Mouse (Mus musculus) right cerebral cortex, adult 18-20 months (tissue): ENCODE results near the gene Teddm3.
"Not testable (repeated sequence)": the region's sequence is repeated elsewhere in the genome, so short reads cannot be mapped to it uniquely, and the experiment has no call there.

Experiments
- DNase-seq: peaks from one replicate; pipeline ENCODE4 v3.0.0; 2022; ENCODE audit warnings: mixed read lengths

Gene Teddm3

DNA sequence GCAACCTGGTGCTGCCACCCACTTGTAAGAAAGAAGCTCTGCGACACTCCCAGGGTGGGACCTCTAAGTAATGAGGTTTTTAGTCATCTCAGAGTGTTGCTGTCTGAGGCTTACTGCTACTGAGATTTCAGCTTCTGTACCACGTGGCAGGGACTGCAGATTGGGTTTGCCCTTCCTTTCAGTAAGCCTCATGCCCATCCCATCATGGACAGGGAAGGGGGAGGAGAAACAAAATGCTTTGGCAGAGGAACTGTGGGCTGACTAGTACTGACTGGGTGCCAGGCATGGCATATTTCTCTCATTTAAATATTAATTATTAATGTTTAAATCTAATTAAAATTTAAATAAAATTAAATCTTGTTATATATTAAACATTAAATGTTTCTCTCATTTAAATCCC, at the start of gene Teddm3:
TSS of gene Teddm3 (minus strand) at position 101 of the 400 bp plus-strand sequence.
- not testable (repeated sequence) for DNase-seq

DNA sequence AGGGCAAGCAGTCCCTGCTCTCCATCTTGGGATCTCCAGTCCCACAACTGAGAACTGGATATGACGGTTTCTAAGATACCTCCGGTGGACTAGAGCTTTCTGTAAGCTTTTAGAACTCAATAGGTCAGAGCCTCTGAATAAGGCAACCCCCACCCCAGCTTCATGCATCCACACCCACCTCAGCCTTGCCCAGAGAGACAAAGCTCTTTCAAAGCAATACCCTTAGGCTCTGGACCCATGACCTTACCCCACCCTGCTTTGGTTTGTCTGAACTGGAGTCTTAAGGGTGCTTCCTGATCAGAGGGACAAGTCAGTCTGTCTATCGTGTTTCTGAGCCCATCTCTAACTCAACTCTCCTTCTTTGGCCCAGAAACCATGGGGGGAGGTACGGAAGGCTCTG, 48.9 kb upstream of the Teddm3 start:
- DNase-seq, result no peak

DNA sequence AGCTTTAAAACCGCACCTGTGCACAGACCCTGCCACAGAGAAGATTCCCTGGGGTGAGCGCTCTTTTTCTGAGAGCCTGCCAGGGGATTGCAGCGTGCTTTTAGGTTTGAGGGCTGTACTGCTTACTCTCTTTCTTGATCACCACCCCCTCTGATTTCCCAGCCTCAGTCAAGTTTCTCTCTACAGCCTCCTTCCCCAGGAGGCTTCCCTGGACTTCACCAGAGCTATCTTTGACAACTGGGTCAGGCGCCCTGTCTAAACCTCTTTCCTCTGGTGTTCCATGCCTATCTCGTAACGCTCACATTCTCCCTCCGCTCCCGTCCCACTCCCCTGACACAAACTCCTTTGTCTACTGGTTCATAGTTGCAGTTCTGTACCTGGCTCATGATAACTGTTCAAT, 45.6 kb upstream of the Teddm3 start:
- no peak for DNase-seq

DNA sequence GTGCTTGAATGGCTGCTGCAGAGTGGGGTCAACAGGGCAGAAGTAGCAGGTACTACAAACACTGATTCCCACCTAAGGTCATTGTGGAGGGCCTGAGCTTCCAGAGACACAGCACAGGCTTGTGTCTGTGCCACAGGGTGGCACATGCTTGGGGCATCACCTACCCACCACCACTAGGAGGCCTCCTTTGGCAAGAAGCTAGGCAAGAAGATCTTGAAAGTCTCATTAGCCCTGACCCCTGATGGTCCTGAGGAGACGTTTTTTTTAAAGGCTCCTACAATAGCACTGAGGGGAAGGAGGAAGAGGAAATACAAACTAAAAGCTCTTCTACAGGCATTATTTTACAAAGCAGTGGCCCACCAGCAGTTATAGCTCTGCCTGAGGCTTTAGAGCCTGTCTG, 44.7 kb upstream of the Teddm3 start:
- DNase-seq, result no peak

DNA sequence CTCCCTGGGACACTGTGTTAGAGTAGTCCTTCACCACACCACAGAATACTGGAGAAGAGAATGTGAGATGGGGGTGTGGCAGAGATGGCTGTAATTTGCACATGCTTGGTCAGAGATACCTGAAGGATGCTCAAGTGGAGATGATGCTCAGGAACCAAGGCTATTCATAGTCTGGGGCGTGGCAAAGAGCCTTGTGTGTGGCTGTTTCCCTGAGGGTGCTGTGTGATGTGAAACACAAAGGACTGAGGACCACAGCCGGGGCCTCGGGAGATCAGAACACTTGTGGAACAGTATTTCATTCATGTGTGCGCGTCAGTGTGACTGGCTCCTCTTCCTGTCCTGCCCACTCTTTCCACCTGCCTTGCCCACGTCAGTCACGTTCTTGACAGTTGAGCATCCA, 44.2 kb upstream of the Teddm3 start:
- DNase-seq, result no peak

DNA sequence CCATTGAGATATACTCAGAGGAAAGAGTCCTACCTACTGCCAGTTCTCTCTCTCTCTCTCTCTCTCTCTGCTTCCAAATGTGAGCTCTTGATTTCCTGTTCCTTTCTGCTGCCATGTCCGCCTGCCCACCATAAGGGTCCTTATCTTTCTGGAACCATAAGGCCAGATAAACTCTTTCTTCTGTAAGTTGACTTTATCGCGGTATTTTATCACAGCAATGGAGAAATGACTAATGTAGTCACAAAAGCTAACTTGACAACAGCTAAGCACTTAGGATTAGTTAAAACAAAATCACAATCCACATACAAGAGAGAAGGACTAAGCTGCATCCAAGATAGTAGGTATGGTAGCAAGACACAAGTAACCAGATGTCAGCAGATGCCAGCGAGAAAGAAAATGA, 43.7 kb upstream of the Teddm3 start:
- DNase-seq, result no peak

DNA sequence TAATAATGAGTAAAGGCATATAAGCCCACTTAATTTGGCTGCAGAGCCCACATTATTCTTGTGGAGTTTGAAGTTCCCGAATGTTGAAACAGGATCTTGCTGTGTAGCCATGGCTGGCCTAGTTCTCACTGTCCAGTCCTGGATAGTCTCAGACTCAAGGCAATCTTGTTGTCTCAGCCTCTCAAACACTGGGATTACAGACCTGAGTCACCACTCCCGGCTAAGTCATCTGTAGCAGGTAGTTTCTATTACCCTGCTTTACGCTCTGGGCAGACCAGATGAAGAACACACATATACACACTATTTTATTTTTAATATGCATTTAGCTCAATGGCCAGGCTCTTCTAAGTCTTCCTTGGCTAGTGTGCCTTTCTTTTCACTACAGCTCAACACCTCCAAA, 42.8 kb upstream of the Teddm3 start:
- DNase-seq, result no peak

DNA sequence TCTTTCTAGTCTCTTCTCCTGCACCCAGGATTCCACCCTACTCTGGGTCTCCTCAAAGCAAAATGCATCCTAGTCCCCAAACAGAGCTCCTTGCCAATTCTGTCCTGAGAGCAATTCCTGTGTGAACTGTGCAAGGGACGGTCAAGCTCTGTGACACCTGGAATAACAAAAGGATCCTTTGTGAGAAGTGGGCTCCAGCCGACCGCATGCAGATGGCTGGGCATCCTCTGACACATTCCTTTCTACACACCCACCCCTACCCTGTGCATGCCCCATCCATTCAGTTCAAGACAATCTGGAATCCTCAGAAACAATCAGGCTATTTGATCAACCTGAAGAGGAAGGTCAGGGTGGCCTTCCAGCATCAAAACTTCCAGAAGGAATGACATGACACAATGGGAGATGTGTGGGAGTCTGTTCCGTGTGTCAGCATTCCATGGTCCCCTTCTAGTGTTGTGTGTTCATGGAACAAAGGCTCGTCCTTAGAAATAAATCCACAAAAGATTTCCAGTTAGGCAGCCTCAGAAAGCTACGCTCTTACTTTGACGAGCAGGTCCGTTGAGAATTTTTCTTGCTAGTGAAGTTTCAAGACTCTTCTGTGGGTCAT, 41.6 kb upstream of the Teddm3 start:
- no peak for DNase-seq

DNA sequence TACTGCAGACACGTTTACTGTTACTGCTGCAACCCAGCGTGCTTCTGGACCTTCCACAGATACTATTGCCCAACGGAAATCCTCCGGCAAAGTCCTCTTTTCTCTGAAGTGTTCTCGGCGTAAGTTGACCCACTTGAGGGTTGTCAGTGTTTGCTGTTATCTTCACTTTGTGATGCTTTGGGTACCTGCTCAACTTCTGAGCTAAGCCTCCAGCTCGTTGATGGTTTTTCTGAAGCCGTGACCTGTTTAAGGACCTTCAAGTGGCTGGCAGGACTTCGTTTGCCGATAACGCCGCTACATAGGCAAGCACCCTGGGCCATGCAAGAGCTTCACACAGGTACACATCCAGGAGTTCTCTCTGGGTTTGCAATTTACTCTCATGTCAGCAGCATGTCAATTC, 40.4 kb upstream of the Teddm3 start:
- DNase-seq, result no peak

DNA sequence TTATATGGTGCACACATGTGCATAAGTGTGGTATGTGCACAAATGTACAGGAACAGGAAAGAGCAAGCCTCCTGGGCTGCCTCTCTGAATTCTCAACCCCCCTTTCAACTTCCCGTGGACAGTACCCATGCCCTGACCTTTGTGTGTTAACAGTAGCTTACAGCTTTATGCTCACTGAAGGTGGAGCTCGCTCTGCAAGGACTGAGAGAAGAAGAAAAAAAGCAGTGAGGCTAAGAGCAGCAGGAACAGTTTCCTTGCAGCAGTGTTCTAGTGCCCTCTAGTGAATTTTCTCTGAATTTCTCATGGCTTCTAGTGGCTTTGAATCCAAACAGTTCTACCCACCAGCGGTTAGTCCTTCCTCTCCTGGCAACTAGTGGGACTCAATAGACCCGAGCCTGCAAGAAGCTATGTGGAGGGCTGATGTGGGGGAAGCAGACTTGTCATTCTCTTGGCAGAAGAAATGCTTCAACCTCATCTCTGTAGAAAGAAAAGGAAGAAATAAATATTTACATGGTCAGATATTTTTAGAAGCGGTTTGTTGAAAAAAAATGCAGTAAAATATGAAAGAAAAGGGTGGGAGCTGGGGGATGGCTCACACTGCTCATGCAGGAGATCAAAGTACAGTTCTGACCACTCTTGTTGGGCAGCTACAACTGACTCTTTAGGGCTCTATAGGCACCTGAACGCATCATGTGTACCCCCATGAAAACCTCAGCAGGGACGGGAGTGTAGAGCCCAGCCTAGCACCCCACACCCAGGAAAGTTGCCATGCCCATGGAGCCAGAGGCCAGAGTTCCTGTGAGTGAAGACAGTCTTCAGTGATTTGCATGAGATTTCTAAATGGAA, 38.9 kb upstream of the Teddm3 start:
- peak; percentile 66 for DNase-seq

DNA sequence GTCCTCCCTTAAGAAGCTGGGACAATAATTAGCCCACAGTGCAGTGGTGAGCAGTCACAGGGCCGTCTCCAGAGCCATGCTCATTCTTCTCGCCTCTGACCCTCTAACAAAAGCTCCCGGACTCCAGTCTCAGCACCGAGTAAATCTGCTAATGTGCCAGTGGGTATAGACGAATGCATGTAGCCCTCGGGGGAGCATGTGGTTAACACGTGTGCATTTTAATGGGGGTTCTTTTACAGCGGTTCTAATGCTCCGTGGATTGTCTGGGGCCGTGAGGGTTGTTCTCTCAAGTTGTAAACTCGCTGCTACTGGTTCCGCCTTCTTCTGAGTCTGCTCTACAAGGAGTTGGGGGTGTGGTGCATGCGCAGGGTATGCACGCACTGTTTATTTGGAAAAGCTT, 37.8 kb upstream of the Teddm3 start:
- DNase-seq, result no peak

DNA sequence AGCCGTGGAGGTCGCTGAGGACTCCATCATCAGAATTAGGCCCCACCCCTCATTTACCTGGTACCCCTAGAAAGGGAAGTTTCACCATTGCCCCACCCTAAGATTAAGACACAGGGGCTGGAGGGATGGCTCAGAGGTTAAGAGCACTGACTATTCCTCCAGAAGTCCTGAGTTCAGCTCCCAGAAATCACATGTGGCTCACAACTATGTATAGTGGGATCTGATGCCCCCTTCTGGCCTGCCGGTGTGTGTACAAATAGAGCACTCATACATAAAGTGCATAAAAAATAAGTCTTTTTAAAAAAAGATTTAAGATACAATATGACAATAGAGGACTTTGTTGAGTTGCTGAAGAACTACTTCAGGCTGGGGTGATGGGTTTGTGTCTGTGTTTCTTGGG, 34.5 kb upstream of the Teddm3 start:
- DNase-seq, result no peak

DNA sequence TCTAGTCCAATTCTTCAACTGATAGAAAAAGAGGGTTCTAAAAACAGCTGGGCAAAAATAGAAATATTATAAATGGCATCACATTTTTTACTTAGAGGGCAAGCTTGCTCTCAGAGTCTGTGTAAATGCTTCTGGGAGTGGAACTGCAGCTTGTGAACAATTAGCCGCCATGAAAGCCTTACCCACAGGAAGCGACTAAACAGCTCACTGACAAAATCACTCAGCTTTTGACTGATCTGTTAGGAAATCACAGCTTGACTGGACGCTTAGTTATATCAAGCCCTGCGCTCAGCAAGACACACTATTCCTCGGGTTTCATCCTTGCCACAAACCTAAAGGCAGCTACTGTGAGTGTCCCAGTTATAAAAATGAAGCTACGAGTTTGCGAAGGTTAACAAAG, 33.8 kb upstream of the Teddm3 start:
- DNase-seq, result no peak

DNA sequence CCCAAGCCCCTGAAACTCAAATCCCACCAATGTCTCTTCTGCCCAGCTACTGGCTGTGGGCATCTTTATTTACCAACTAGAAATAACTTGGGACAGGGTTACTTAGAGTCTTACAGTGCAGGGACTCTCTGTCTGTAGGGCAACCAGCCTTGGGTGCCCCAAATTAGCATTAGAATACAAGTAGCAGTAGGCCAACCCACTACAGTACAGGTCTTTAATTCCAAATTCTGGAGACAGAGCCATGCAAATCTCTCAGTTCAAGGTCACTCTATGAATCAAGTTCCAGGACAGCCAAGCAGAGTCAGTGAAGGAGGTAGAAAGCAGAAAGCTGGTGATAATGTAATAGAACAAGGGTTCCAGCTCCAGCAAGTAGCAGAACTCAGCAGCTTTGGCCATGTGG, 30.9 kb upstream of the Teddm3 start:
- no peak for DNase-seq

DNA sequence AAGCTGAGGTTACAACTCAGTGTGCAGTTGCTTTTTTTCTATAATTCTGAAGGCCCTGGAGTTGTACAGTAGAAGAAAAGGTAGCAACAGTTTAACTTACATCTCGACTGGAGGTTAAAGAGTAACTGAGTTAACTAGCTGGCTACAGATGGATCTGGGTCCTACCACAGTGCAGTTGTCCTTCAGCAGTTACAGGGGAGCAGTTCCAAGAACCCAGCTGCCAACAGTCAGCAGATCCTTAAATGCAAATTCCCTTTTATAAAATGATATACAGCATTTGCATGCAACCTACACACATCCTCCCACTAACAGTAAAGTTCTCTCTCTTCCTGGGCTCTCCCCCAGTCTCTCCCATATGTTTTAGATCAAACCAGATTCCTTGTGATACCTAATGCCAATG, 28.3 kb upstream of the Teddm3 start:
- DNase-seq, result peak; percentile 75

DNA sequence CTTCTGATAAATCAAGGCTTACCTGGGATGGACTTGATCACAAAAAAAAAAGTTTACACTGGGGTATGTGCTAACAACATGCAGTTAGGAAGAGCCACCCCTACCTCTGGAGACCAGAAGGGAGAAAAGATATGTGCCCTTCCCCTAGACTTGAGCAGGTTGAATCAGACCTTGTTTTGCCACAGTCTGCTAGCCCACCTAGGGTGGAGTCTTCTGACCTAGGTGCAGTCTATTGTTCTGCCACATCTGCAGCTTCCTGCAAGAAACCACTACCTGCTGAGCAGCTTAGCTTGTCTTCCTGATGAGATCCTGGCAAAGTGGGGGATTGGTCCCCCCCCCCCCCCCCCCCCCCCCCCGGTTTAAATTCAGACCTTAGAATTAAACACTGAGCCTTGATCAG, 21.4 kb upstream of the Teddm3 start:
- DNase-seq, result no peak

DNA sequence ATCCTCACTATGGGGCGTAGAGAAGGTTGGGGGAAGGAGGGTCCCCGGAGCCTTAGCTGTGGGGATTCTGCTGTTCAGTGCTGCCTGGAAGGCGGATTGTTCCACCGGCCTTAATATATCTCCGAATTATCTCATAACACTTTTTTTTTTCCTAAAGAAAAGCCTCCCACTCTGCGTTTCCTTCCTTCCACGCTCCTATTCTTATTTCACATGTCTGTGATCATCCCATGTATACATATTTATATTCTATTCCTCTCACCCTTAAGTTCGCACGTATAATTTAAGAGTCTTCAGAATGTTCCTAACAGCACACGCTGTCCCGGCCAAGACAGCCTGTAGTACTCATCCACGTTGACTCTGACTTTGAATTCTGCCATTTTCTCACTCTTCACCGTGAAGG, 14.9 kb upstream of the Teddm3 start:
- peak; percentile 43 for DNase-seq

DNA sequence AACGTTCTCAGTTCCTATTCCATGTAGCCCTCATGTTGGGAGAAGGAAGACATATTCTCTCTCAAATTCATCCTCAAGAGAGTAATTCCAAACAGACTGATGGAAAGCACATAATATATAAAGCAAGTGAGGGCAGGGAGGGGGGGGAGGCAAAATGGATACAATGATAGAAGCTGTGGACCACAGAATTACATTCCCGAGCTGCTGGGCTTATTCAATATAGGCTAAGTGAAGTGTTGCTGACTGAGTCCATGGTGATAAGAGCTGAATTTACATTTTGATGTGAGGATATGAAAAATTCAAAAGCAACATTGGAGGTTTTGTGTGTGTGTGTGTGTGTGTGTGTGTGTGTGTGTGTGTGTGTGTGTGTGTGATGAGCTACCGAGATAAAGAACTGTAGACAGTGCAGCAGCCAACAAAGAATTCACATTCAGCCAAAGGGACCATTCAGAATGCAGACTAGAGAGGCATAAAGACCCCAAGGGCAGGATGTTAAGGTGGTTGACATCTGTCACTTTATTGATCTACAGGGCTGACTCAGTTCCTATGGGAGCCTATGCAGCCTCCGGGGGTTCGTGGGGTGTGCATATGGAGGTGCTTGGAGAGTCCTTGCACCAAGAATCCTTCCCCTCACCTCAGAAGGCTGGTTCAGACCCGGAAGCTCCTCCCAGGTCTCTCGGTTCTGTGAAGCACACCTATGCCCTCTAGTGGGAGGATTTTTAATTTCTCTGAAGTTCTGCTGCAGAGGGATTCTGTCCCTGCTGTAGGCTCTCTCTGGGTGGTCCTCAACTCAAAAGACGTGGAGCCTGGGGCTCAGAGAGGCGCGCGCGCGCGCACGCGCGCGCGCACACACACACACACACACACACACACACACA, 11.8 kb upstream of the Teddm3 start:
- DNase-seq, result not testable (repeated sequence)

DNA sequence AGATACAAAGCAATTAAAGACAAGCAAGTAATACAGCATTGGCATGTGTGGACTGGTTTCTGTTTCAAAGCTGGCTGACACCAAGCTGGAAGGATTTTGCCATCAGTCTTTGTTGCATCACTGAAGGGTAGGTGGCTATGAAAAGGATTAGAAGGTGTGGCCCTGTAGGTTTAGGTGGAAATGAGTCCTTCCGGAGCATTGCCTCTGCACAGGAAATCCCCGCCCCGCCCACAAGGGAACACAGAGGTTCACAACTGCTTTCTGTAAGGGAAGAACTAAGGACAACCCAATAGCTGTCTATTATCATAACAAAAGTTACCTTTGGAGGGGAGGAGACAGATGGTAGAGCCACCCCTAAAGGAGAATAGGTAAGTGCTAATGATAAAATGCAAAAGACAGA, 9.6 kb upstream of the Teddm3 start:
- DNase-seq, result not testable (repeated sequence)

DNA sequence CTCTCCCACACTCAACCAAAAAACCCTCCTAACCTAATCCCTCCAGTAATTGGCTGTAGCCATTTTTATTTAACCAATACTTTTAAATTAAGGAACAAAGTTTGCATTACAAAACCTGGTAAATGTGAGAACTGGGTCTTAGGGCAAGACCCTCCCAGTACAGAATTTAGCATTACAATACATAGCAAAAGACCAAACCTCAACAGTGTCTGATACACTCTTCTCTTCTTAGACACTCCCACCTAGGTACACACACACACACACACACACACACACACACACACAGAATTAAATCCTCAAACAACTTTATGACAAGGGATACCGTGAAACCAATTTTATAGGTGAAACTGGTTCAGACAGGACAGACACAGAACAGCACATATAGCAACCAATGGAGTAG, 5.4 kb upstream of the Teddm3 start:
- not testable (repeated sequence) for DNase-seq

DNA sequence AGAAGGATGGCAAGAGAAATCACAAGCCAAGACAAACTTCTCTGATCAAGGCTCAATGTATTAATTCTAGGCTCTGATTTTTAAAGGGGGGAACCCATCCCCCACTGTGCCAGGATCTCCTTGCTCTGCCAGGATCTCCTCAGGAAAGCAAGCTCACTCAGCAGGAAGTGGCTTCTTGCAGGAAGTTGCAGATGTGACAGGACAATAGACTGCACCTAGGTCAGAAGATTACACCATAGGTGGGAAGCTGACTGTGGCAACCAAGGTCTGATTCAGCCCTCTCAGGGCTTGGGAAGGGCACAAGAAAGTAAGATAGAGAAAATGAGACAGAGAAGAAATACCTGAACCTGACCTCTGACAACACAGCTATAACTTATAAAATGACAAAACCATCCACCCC, 2.5 kb upstream of the Teddm3 start:
- not testable (repeated sequence) for DNase-seq

DNA sequence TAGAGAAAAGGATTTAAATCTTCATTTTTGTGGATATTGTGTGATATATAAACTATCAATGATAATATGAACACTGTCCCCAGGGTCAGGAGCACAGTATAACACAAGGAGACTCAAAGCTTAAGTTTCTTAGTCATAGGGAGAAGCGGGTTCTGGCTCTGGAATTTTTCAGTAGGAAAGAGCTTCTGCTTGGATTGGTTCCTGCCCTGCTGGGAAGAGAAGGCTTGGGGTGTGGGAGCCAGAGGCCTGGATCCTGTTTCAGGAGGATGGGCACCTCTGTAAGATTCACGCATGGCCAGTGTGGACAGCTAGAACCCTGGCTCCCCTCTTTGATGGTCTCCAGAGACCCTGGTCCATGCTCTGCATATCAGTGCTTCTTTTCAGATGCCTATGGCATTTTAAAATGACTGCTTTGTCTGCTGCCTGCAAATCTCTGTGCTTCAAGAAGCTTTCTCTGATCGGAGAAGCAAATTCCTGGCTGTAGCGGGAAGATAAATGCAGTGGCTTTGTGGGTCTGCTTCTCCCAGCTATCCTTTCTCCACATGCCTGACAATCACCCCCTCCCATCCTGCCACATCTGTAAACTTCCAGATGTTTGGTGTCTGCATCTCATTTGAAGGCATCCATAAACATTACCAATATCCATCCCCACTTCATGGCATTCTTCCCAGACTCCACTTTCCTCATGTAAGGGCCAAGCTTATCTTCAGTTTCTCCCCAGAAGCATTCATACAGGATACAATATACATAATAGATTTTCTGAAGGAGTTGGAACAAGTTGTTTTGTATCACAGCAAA, 2.0 kb downstream of the Teddm3 start:
- no peak for DNase-seq

DNA sequence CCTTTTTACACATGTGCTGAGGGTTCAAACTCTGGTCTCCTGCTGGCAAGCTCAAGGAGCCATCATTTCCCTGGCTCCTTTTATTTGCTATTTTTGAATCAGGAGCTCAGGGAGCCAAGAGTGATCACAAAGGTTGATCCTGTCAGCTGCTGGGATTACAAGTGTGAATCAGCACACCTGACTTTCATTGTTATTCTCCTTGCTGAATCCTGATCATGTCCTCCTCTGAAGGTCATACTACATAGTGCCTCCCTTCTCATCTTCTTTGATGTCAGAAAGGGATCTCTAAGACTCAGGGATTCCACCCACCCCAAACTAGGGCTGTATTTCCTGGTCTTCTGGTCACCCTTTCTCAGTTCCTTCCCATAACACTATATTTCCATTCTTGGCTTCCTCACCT, 3.9 kb downstream of the Teddm3 start:
- DNase-seq, result no peak
